ENCODE assay signal across 15 mouse cellular contexts in genomic region chr19:21776671-21777070, GRCm38 (mm10). TPM values are rescaled to one million over a fixed set of nuclear protein-coding genes. Genes with fewer than 3 reads are reported as not detected.
DNase-seq lines count a peak whose midpoint lies in the region; TF ChIP-seq lines count a peak whose summit lies in the region.
"Had no signal": no experiment of that assay in that cellular context is flagged by ENCODE, and none has a peak within 500 bp of the region (broad histone marks: within the 10 kb centered on the region; RNA-seq: fewer than 3 reads in every experiment).

No protein-coding gene starts in this region.

- TF ChIP-seq EP300 in heart, adult 2 months (IDR thresholded peaks at IDR 0.05; ENCODE audit: insufficient read depth, low read depth, low read length): no peak

- no peaks in the 10 kb centered on the region for H3K79me2 ChIP-seq in heart, adult 2 months (replicated peaks; ENCODE audit: control insufficient read depth, insufficient read depth, low read length)

- H3K4me3 ChIP-seq in heart, adult 2 months: no peak overlapping the region; the same call in 1 of the 2 replicates
- H3K4me3 ChIP-seq: neural tube, embryonic 13.5 days; stomach, embryonic 15.5 days had no signal

- H3K9ac ChIP-seq in heart, adult 2 months (ENCODE audit: low read depth, low read length): no peak overlapping the region
- H3K9ac ChIP-seq: hindbrain, embryonic 12.5 days; limb, embryonic 12.5 days; neural tube, embryonic 13.5 days; stomach, embryonic 15.5 days had no signal

- peak; percentile 19 for DNase-seq in cerebellum, adult 9-11 months
- no peak for DNase-seq in cerebellum, postnatal 14 days
- no peak for DNase-seq in heart, adult 2 months
- no peak for DNase-seq in heart, postnatal 10 days
- peak; percentile 87 for DNase-seq in 3T3-L1 (ENCODE audit: low read depth, low spot score)
- DNase-seq in brain, adult 2 months (ENCODE audit: low read depth, low spot score): peak; percentile 76
- no peak for DNase-seq in spleen, adult 18-20 months
- no peak for DNase-seq in testis, postnatal 10 days (ENCODE audit: low spot score)

- peaks cover 6% of the 10 kb centered on the region for H3K4me1 ChIP-seq in heart, adult 2 months (ENCODE audit: control insufficient read depth, insufficient read depth, low read length)

- no peaks in the 10 kb centered on the region for H3K27me3 ChIP-seq in heart, adult 2 months (ENCODE audit: control insufficient read depth, insufficient read depth, low read length)
- H3K27me3 ChIP-seq: hindbrain, embryonic 12.5 days; limb, embryonic 12.5 days; midbrain, embryonic 12.5 days; neural tube, embryonic 13.5 days; stomach, embryonic 15.5 days had no signal

- WGBS in heart, adult 2 months: 61% methylated on average over 3 of the region's 3 CpGs

- H3K27ac ChIP-seq in heart, adult 2 months: peak overlapping the region; percentile 34; the same call in 1 of the 2 replicates
- H3K27ac ChIP-seq: hindbrain, embryonic 12.5 days; hindbrain, postnatal 0 days; limb, embryonic 12.5 days; midbrain, embryonic 12.5 days; neural tube, embryonic 13.5 days; stomach, embryonic 15.5 days had no signal

- H3K36me3 ChIP-seq in heart, adult 2 months (ENCODE audit: control insufficient read depth, insufficient read depth, low read length): no peaks in the 10 kb centered on the region
- H3K36me3 ChIP-seq: forebrain, embryonic 10.5 days; hindbrain, embryonic 12.5 days; limb, embryonic 12.5 days; midbrain, embryonic 12.5 days; neural tube, embryonic 13.5 days; stomach, embryonic 15.5 days had no signal

- intact Hi-C loops in heart, adult 2 months (cut with DNase I): loop anchor here (1.0 to 5.0 kb wide), 2 partner anchors 46 to 167 kb away; no protein-coding TSS in a partner anchor
- intact Hi-C loops in heart, postnatal 10 days (cut with DNase I): loop anchor here (5.0 kb wide), 3 partner anchors 46 to 526 kb away; no protein-coding TSS in a partner anchor

- no peak for TF ChIP-seq POLR2A in heart, adult 2 months (IDR thresholded peaks at IDR 0.05; ENCODE audit: insufficient read depth, low read depth, low read length)

- no peak for TF ChIP-seq CTCF in heart, adult 2 months (IDR thresholded peaks at IDR 0.05)

RNA-seq across cellular contexts. Expression of gene Cemip2, which starts 1.5 kb away (rescaled TPM):
- total RNA-seq in heart, adult 2 months (2021): 10 to 100 TPM; 10.7 to 11.7 TPM
- 4.5 and 5.8 TPM in 2 replicates for polyA plus RNA-seq in heart, adult 2 months (2012; rRNA removed)
- 10 to 100 TPM; 30.1 to 31.4 TPM for total RNA-seq in heart, postnatal 10 days (2021)

Comparison
In these comparisons a context has a peak if more than half of its experiments do, and no peak if none do; other contexts are left out.
1. DNase-seq: peak in cerebellum, adult 9-11 months (single experiment), 3T3-L1 (single experiment) and brain, adult 2 months (single experiment); none in cerebellum, postnatal 14 days (0 of 2), heart, adult 2 months (0 of 2), heart, postnatal 10 days (0 of 2), spleen, adult 18-20 months (0 of 2) and testis, postnatal 10 days (single experiment).